In the genomic region with DNA sequence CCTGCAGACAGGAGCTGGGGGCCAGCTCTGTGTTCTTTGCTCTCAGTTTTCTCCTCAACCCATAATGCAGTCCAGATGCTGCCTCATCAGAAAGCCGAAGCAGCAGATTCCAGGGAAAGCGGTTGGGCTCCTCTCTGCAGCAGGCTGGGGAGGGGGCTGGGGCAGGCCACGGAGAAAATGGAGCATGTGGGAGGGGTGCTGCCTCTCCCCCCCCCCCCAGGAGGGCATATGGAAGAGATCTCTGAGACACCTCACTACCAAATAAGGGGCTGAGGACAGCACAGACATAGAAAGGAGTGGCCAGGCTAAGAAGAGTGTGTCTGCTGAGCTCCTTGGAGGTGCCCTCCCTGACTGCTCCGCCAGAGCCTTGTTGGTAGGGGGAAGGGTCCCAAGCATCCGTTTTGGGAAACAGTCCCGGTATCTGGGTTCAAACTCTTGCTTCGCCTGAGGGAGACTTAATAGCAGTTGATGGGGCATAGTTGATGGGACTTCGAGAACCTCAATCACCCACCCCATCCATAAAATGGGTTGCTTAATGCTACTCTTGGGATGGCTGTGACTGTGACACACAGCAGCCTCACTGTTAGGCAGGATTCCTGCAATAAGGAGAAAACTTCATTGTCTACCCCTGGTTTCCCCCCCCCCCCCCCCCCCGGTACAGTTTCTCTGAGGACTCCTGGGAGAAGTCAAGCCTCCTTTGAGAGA, we compare ENCODE assay signal across 8 mouse cellular contexts. TPM values are rescaled to one million over a fixed set of nuclear protein-coding genes. Genes with fewer than 3 reads are reported as not detected.
DNase-seq lines count a peak whose midpoint lies in the region; ATAC-seq and TF ChIP-seq lines count a peak whose summit lies in the region.

No protein-coding gene starts in this region.

- no peak overlapping the region for H3K4me3 ChIP-seq in forebrain, postnatal 0 days (ENCODE audit: low read depth, low read length)
- H3K4me3 ChIP-seq in forebrain, embryonic 14.5 days (ENCODE audit: low read depth, low read length): no peak overlapping the region
- H3K4me3 ChIP-seq in left cerebral cortex, adult 2 months: no peak overlapping the region

- no peak for TF ChIP-seq CTCF in forebrain, postnatal 0 days (IDR thresholded peaks at IDR 0.05; ENCODE audit: low read depth)
- no peak for TF ChIP-seq CTCF in left cerebral cortex, adult 2 months (IDR thresholded peaks at IDR 0.05)

- no peak overlapping the region for H3K27ac ChIP-seq in forebrain, postnatal 0 days (ENCODE audit: low read depth, low read length)
- H3K27ac ChIP-seq in forebrain, embryonic 14.5 days (ENCODE audit: low read depth, low read length): no peak overlapping the region
- H3K27ac ChIP-seq in left cerebral cortex, adult 2 months: no peak overlapping the region

- no peak overlapping the region for H3K9ac ChIP-seq in forebrain, postnatal 0 days
- H3K9ac ChIP-seq in forebrain, embryonic 14.5 days (ENCODE audit: low read length): no peak overlapping the region

- WGBS in forebrain, postnatal 0 days: 26% methylated on average over 9 of the region's 9 CpGs
- WGBS in forebrain, embryonic 14.5 days: 28% methylated on average over 9 of the region's 9 CpGs

- no peak for DNase-seq in forebrain, postnatal 0 days
- DNase-seq in forebrain, embryonic 14.5 days (ENCODE audit: low spot score): no peak
- peak; percentile 74 to 75 for DNase-seq in urinary bladder, postnatal 4 days (ENCODE audit: low spot score in 2 of 2)
- no peak for DNase-seq in urinary bladder, adult 2 months (ENCODE audit: low spot score)
- peak; percentile 38 to 79 for DNase-seq in lung, postnatal 4 days
- no peak for DNase-seq in left cerebral cortex, adult 2 months (ENCODE audit: extremely low spot score in 1 of 2, low spot score in 2 of 2)
- DNase-seq in cerebellum, postnatal 4 days (ENCODE audit: low spot score in 2 of 2): no peak
- no peak for DNase-seq in cerebellum, postnatal 14 days

- H3K9me3 ChIP-seq in forebrain, postnatal 0 days (ENCODE audit: low read length): no peaks in the 10 kb centered on the region
- H3K9me3 ChIP-seq in forebrain, embryonic 14.5 days (replicated peaks; ENCODE audit: control insufficient read depth, low read length): no peaks in the 10 kb centered on the region

- H3K4me1 ChIP-seq in forebrain, postnatal 0 days (ENCODE audit: insufficient read depth): no peaks in the 10 kb centered on the region
- H3K4me1 ChIP-seq in forebrain, embryonic 14.5 days (ENCODE audit: control insufficient read depth, insufficient read depth, low read length): no peaks in the 10 kb centered on the region

- 0 out of 2 replicates have a peak overlapping the region, but pooled peaks have one; percentile 36 for H3K4me2 ChIP-seq in forebrain, postnatal 0 days (ENCODE audit: low read depth)
- H3K4me2 ChIP-seq in forebrain, embryonic 14.5 days (ENCODE audit: low read length): no peak overlapping the region

- intact Hi-C loops in left cerebral cortex, adult 2 months (cut with DNase I): no loop called here

- ATAC-seq in forebrain, postnatal 0 days: no peak
- ATAC-seq in forebrain, embryonic 14.5 days: no peak

- peaks cover 29% of the 10 kb centered on the region for H3K27me3 ChIP-seq in forebrain, postnatal 0 days (ENCODE audit: insufficient read depth, low read length)
- peaks cover 31% of the 10 kb centered on the region for H3K27me3 ChIP-seq in forebrain, embryonic 14.5 days (replicated peaks; ENCODE audit: control insufficient read depth, insufficient read depth, low read length)

- no peaks in the 10 kb centered on the region for H3K36me3 ChIP-seq in forebrain, postnatal 0 days (ENCODE audit: insufficient read depth)
- H3K36me3 ChIP-seq in forebrain, embryonic 14.5 days (ENCODE audit: control insufficient read depth, insufficient read depth, low read length): no peaks in the 10 kb centered on the region

RNA-seq across cellular contexts. Expression of gene Col1a1, which starts 53.9 kb away (rescaled TPM):
- 26.5 and 177 TPM in 2 replicates for total RNA-seq in forebrain, postnatal 0 days (2014; rRNA removed)
- polyA plus RNA-seq in forebrain, postnatal 0 days (2015; fragmentation: Nextera tagmentation; extraction: Ambion mirVana): 33.2 and 43.3 TPM in 2 replicates
- 20.6 and 41.7 TPM in 2 replicates for polyA plus RNA-seq in forebrain, embryonic 14.5 days (2014; fragmentation: Nextera tagmentation; extraction: Ambion mirVana)
- 953 and 1,532 TPM in 2 replicates for polyA plus RNA-seq in urinary bladder, adult 2 months (2012; rRNA removed)
- total RNA-seq in left cerebral cortex, adult 2 months (2021): 10 to 100 TPM; 15.2 to 16.9 TPM

Comparison
In these comparisons a context has a peak if more than half of its experiments do, and no peak if none do; other contexts are left out.
1. DNase-seq: peak in urinary bladder, postnatal 4 days (2 of 2) and lung, postnatal 4 days (2 of 2); none in forebrain, postnatal 0 days (single experiment), forebrain, embryonic 14.5 days (single experiment), urinary bladder, adult 2 months (single experiment), left cerebral cortex, adult 2 months (0 of 2), cerebellum, postnatal 4 days (0 of 2) and cerebellum, postnatal 14 days (0 of 2).
2. RNA of gene Col1a1, which starts 53.9 kb away (polyA plus RNA-seq): 953 to 1,532 TPM in urinary bladder, adult 2 months; 33.2 to 43.3 TPM in forebrain, postnatal 0 days and 20.6 to 41.7 TPM in forebrain, embryonic 14.5 days; every median in the first group is over 10 times any median in the second.